Mouse (Mus musculus): ENCODE measurements around the gene Dclre1c.
A peak's percentile ranks its signal among the peaks of the same experiment; 100 is the strongest.

Gene Dclre1c

DNA sequence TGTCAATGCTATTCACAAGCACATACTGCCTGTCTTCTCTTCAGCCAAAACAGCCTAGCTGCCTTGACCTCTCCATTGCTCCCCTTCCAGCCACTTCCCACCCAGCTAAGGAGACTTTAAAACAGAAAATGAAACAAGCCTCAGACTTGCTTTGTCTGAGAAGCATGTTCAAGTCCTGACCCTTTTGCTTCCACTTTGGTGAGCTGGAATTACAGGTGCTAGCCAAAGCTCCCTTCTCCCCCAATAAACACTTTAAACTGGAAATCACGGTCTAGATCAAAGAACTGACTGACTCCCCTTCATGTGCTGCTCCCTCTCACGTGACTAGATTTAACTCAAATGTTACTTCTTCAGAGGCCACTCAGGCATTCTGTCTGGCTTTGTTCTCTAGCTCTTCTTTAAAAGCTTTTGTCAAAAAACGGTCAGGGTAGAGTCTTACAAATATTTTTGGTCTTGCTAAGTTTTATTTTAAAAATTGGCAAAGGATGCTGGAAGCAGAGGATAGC lies 51.9 kb downstream of the Dclre1c start:
- no peak for DNase-seq

DNA sequence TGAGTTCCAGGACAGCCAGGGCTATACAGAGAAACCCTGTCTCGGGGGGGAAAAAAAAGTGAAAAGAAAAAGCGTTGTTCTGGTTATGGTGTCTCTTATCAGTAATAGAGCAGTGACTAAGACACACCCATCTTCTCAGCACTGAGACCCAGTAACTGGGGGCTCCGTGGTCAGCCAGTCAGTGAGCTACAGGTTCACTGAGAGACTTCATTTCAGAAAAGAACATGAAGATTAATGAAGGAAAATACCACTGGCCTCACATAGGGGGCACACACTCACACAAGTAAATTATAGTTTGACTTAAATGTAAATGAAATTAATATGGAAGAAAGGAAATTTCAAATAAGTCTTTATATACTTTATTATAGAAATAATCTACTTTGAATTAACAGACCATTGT lies 56.3 kb downstream of the Dclre1c start:
- DNase-seq: no peak

DNA sequence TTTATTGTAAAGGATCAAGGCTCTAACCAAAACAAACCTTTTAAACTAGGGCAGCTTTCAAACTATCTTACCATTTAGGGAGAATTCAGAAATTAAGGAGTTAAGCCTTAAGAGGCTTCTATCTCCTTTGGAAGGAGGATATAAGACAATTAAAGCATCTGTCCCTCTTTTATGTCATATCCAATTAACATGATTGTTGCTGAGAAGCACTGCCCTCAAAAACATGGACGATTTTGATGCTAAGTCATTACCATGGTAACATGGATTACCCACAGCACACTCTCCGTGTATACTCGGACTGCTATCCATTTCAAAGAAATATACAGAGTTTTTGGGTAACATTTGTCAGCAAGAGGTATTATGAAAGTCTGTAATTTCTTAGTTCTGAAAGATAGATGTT lies 65.9 kb downstream of the Dclre1c start:
- DNase-seq: no peak

DNA sequence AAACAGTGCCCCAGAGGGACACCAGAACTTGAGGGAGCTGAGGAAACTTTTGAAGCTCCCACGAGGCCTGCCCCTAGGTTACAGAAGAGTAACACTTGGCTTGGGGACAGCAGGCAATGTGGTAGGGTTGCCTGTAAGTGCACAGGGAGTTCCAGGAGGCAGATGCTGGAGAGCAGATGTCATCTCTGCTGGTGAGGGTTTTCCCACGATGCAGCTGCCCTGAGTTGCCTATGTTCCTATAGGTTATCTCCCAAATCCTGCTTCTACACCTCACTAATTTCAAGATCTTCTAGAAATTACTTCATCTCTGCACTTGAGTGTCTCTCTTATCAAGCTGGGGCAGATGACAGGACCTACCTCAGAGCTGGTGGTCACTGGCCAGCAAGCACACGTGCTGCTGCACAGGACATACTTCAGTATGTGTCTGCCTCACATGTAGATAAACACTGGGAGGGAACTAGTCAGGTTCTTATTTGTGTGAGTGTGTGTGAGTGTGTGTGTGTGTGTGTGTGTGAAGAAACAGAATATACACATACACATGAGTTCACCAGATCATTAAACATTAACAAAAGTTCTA lies 70.0 kb downstream of the Dclre1c start:
- DNase-seq: no peak

DNA sequence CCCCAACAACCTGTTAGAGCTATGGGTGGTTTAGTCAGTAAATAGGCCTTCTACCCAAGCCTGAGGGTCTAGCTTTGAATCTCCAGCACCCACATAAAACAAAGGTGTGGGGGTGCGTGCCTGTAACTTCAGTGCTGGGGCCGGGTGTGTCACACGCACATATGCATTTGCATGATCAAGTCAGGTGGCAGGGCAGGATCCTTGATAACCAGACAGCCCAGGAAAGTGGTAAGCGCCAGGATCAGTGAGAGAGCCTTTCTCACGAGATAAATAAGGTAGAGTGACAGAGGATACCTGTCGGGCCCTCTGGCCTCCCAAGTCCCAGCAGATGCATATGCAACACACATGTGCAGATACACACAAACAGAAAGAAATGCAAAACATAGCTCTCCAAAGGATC lies 75.6 kb downstream of the Dclre1c start:
- DNase-seq: no peak

DNA sequence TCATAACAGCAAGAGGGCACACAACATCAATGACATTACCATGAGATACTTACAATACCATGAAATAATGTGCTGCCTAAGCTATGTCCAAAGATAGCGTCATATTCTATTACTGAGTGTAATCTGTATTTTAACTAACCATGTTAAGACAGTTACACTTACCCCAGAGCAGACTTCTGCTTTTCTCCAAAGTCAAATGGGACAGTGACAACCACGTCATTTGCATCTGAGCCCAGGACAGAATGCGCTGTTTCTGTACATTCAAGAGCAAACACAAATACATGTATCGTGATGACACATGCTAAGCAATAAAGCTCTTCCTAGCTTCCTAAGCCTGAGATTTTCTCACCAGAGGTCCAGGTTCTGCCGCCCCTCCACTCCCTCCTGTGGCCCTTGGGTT lies 77.0 kb downstream of the Dclre1c start:
- DNase-seq: no peak

DNA sequence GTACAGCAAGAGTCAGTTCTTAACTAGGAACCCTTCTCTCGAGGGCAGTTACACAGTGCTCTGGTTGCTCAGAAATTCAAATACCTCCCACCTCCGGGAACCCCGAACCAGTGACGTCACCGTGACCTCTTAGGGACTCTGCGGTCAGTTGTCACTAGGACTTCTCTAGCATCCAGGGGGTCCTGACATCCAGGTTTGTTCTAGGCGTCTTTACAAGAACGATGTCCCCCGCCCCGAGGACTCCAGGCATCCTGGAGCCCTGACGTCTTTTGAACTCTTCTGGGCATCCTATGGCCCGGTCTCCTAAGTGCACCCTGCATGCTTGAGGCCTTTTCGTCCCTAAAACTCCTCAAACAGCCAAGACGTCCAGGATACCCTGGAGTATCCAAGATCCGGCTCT lies 88.1 kb downstream of the Dclre1c start:
- DNase-seq: peak; percentile 17

DNA sequence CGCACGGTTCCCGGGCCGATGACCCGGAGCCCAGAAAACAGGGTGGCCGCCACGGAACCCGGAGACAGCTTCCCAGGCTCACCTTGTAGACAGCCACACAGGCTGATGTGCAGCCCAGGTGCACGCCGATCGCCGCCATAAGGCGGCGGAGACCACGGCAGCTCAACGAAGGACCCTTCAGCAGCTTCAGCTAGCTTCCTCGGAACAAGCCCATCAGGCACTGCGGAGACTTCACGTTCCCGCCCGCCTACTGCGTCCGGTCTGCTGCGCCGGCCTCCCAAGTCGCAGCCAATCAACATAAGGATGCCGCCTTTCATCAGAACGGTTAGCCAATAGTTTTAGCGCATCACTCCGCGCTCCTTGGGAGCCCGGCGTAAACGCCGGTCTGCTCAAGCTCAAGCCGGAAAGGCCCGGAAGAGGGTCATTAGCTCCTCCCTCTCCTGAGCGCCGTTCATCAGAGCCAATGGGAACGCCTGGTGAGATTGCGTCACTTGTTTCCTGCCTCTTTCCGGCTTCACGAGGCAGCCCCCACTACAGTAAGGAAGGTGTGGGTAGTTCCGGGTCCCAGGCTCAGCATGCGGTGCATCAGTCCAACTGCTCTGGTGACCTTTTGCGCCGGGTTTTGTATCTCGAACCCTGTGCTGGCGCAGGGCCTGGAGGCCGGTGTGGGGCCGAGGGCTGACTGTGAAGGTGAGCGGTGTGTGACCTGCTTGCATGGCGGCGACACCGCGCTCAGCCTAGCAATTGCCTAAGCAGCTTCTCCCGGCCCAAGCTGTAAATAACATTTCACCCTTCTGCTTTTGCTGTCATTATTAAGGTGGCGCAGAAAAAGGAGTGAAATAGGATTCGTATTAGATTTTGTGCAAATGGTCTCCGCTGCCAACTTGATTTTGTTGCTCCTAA lies 88.9 kb downstream of the Dclre1c start, which contains the start of the genes Gm45902, Hspa14 and Cdnf:
Gm45902 (minus strand) TSS at position 239 of the 903 bp plus-strand sequence.
Hspa14 (minus strand) TSS at position 263 of the 903 bp plus-strand sequence.
Cdnf (plus strand) TSS at position 479 of the 903 bp plus-strand sequence.
- peak; percentile 98 for DNase-seq
